Mouse (Mus musculus): ENCODE data around the gene Gnb1l. TPM values are rescaled to one million over a fixed set of nuclear protein-coding genes. Genes with fewer than 3 reads are reported as not detected.
"Not testable (repeated sequence)": the region's sequence is repeated elsewhere in the genome, so short reads cannot be mapped to it uniquely, and the experiment has no call there.

Gnb1l gene
- polyA plus RNA-seq, 1 experiment from 2014 or later = 17.8 TPM

- Histone ChIP-seq H3K36me3 (ENCODE audit: control insufficient read depth, insufficient read depth, low read length) (peaks cover 17% of the 10 kb centered on the region), H3K9me3 (ENCODE audit: control insufficient read depth, low read length) (no peaks in the 10 kb centered on the region), H3K27me3 (replicated peaks; ENCODE audit: control insufficient read depth, insufficient read depth, low read length) (no peaks in the 10 kb centered on the region), H3K4me1 (ENCODE audit: control insufficient read depth, insufficient read depth, low read length) (no peaks in the 10 kb centered on the region), H3K4me3 (ENCODE audit: low read depth, low read length) (no peak overlapping the region), H3K9ac (ENCODE audit: low read depth, low read length) (no peak overlapping the region), H3K27ac (replicated peaks; ENCODE audit: low read depth, low read length) (no peak overlapping the region), H3K4me2 (ENCODE audit: low read depth, low read length) (no peak overlapping the region)
- WGBS = 89% methylated on average over 3 of the region's 3 CpGs
- DNase-seq (ENCODE audit: low spot score) (no peak), ATAC-seq (ENCODE audit: low read depth) (no peak)
Observed at GRCm38 (mm10) chr16:18506524-18507199, 8.1 kb downstream of the Gnb1l start.

- H3K9ac ChIP-seq (ENCODE audit: low read depth, low read length) = no peak overlapping the region
- ATAC-seq (ENCODE audit: low read depth) (peak; percentile 23; the same call in 1 of the 2 replicates), DNase-seq (ENCODE audit: low spot score) (no peak)
- peaks cover 12% of the 10 kb centered on the region for H3K36me3 ChIP-seq (ENCODE audit: control insufficient read depth, insufficient read depth, low read length)
- no peak overlapping the region for H3K27ac ChIP-seq (replicated peaks; ENCODE audit: low read depth, low read length)
- H3K27me3 ChIP-seq (replicated peaks; ENCODE audit: control insufficient read depth, insufficient read depth, low read length) = no peaks in the 10 kb centered on the region
- no peak overlapping the region for H3K4me3 ChIP-seq (ENCODE audit: low read depth, low read length)
- no peaks in the 10 kb centered on the region for H3K4me1 ChIP-seq (ENCODE audit: control insufficient read depth, insufficient read depth, low read length)
- H3K9me3 ChIP-seq (ENCODE audit: control insufficient read depth, low read length) = no peaks in the 10 kb centered on the region
- H3K4me2 ChIP-seq (ENCODE audit: low read depth, low read length) = no peak overlapping the region
- 12% methylated on average over 1 of the region's 1 CpGs for WGBS
Observed at GRCm38 (mm10) chr16:18507200-18507549, 8.7 kb downstream of the Gnb1l start.

DNA sequence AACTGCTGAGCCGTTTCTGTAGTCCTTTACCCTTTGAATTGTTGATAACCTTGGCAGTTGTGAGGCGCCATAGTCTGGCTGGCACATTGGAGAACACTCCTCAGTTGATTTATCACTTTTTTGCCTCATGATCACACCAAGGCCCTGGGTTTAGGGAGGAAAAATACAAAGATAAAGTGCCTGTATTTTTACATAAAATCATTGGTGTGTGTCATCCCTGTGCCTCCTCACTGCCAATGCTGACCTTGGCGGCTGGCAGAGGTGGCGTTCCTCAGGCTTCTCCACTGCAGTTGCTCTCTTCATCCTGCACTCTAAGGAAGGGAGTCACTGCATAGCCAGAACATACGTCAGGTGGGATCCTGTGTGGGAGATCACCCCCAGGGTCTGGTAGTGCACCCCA is 13.2 kb downstream of the Gnb1l start:
- Histone ChIP-seq H3K27me3 (replicated peaks; ENCODE audit: control insufficient read depth, insufficient read depth, low read length) (no peaks in the 10 kb centered on the region), H3K9me3 (ENCODE audit: control insufficient read depth, low read length) (no peaks in the 10 kb centered on the region), H3K27ac (replicated peaks; ENCODE audit: low read depth, low read length) (no peak overlapping the region), H3K4me2 (ENCODE audit: low read depth, low read length) (no peak overlapping the region), H3K9ac (ENCODE audit: low read depth, low read length) (no peak overlapping the region), H3K4me3 (ENCODE audit: low read depth, low read length) (no peak overlapping the region), H3K4me1 (ENCODE audit: control insufficient read depth, insufficient read depth, low read length) (no peaks in the 10 kb centered on the region; the same call in 1 of the 2 replicates), H3K36me3 (ENCODE audit: control insufficient read depth, insufficient read depth, low read length) (no peaks in the 10 kb centered on the region)
- ATAC-seq (ENCODE audit: low read depth) = no peak
- WGBS = 84% methylated on average over 5 of the region's 5 CpGs
- DNase-seq (ENCODE audit: low spot score) = no peak

DNA sequence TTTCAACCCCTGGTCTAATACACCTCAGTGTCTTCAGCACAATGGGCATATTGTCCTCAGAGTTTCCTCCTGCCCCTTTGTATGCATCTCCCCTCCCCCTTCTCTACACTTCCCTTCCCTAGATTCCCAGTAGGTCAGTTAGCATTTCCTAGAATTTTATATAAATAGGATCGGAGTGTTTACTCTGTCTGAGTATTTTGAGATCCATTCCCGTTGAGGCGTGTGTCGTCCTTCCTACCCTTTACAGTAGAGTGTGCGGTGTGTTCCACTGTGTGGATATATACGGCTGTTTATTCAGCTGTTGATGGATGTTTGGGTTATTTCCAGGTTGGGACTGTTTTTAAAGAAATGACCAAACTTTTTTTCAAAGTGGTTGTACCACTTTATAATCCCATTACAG is 15.0 kb downstream of the Gnb1l start:
- 43% methylated on average over 6 of the region's 6 CpGs for WGBS
- ATAC-seq (ENCODE audit: low read depth) (no peak), DNase-seq (ENCODE audit: low spot score) (peak; percentile 49)
- no peak overlapping the region for H3K27ac ChIP-seq (replicated peaks; ENCODE audit: low read depth, low read length)
- no peaks in the 10 kb centered on the region for H3K36me3 ChIP-seq (ENCODE audit: control insufficient read depth, insufficient read depth, low read length)
- no peak overlapping the region for H3K9ac ChIP-seq (ENCODE audit: low read depth, low read length)
- no peaks in the 10 kb centered on the region for H3K9me3 ChIP-seq (ENCODE audit: control insufficient read depth, low read length)
- no peak overlapping the region for H3K4me2 ChIP-seq (ENCODE audit: low read depth, low read length)
- no peaks in the 10 kb centered on the region; the same call in 1 of the 2 replicates for H3K4me1 ChIP-seq (ENCODE audit: control insufficient read depth, insufficient read depth, low read length)
- no peak overlapping the region for H3K4me3 ChIP-seq (ENCODE audit: low read depth, low read length)
- no peaks in the 10 kb centered on the region for H3K27me3 ChIP-seq (replicated peaks; ENCODE audit: control insufficient read depth, insufficient read depth, low read length)

- Histone ChIP-seq H3K9ac (ENCODE audit: low read depth, low read length) (no peak overlapping the region), H3K4me2 (ENCODE audit: low read depth, low read length) (no peak overlapping the region), H3K36me3 (ENCODE audit: control insufficient read depth, insufficient read depth, low read length) (no peaks in the 10 kb centered on the region), H3K27ac (replicated peaks; ENCODE audit: low read depth, low read length) (no peak overlapping the region), H3K27me3 (replicated peaks; ENCODE audit: control insufficient read depth, insufficient read depth, low read length) (no peaks in the 10 kb centered on the region), H3K9me3 (ENCODE audit: control insufficient read depth, low read length) (no peaks in the 10 kb centered on the region), H3K4me1 (ENCODE audit: control insufficient read depth, insufficient read depth, low read length) (no peaks in the 10 kb centered on the region; the same call in 1 of the 2 replicates), H3K4me3 (ENCODE audit: low read depth, low read length) (no peak overlapping the region)
- ATAC-seq (ENCODE audit: low read depth) = no peak
- no peak for DNase-seq (ENCODE audit: low spot score)
Observed at GRCm38 (mm10) chr16:18518091-18518490, 19.6 kb downstream of the Gnb1l start.

DNA sequence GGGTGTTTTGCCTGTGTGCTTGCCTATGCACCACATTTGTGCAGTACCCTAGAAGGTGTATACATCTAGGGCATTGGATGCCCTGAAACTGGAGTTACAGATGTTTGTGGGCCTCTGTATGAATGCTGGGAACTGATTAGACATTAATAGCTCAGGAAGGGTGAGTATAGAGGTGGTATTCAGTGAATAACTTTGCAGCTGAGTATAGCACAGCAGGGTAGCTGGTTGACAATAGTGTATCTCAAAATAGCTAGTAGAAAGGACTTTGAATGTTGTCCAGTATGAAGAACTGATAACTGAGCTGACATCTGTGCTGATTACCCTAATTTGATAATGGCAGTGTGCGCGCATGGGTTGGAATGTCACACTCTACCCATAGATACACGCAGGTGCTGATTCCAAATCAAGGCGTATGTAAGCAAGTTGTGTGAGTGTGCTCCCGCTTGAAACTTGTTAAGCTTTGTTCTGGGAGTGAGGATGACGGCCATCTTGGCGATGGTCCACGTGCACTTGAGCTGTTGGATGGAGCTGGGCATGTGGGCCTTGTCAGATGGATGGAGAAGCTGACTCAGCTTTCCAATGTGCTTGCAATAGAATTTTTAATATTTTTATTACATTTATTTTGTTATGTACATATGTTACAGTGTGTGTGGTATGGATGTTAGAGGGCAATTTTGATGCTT is 25.2 kb downstream of the Gnb1l start:
- Histone ChIP-seq H3K9me3 (ENCODE audit: control insufficient read depth, low read length) (no peaks in the 10 kb centered on the region), H3K4me2 (ENCODE audit: low read depth, low read length) (no peak overlapping the region), H3K4me1 (ENCODE audit: control insufficient read depth, insufficient read depth, low read length) (no peaks in the 10 kb centered on the region), H3K4me3 (ENCODE audit: low read depth, low read length) (no peak overlapping the region), H3K27me3 (replicated peaks; ENCODE audit: control insufficient read depth, insufficient read depth, low read length) (no peaks in the 10 kb centered on the region), H3K27ac (replicated peaks; ENCODE audit: low read depth, low read length) (no peak overlapping the region), H3K9ac (ENCODE audit: low read depth, low read length) (no peak overlapping the region), H3K36me3 (ENCODE audit: control insufficient read depth, insufficient read depth, low read length) (no peaks in the 10 kb centered on the region)
- no peak for DNase-seq (ENCODE audit: low spot score)
- WGBS = 89% methylated on average over 8 of the region's 8 CpGs
- no peak for ATAC-seq (ENCODE audit: low read depth)

DNA sequence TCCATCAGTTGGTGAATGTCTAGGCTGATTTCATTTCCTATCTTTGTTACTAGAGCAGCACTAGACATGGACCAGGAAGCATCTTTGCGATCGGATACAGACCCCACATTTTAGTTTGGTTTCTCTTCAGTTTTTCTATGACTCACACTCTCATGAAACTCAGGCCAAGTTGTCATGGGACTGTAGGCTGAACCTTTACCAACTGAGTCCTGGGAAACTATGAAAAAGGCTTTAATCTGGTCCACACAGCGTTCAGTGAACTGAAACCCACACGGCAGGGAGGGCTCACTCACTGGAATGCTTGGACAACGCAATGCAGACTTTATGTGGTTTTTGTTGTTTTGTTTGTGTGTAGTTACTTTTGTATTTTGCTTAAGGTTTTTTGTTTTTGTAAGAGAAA is 30.1 kb downstream of the Gnb1l start:
- H3K4me1 ChIP-seq (ENCODE audit: control insufficient read depth, insufficient read depth, low read length) = no peaks in the 10 kb centered on the region
- peaks cover 6% of the 10 kb centered on the region; the same call in 1 of the 2 replicates for H3K9me3 ChIP-seq (ENCODE audit: control insufficient read depth, low read length)
- no peak overlapping the region for H3K4me3 ChIP-seq (ENCODE audit: low read depth, low read length)
- DNase-seq (ENCODE audit: low spot score) (no peak), ATAC-seq (ENCODE audit: low read depth) (no peak)
- no peak overlapping the region for H3K4me2 ChIP-seq (ENCODE audit: low read depth, low read length)
- H3K27ac ChIP-seq (replicated peaks; ENCODE audit: low read depth, low read length) = no peak overlapping the region
- no peaks in the 10 kb centered on the region for H3K36me3 ChIP-seq (ENCODE audit: control insufficient read depth, insufficient read depth, low read length)
- no peaks in the 10 kb centered on the region for H3K27me3 ChIP-seq (replicated peaks; ENCODE audit: control insufficient read depth, insufficient read depth, low read length)
- H3K9ac ChIP-seq (ENCODE audit: low read depth, low read length) = no peak overlapping the region
- 84% methylated on average over 5 of the region's 5 CpGs for WGBS

GRCm38 (mm10) chr16:18533061-18533460 is 34.5 kb downstream of the Gnb1l start:
- not testable (repeated sequence) for H3K27me3 ChIP-seq (replicated peaks; ENCODE audit: control insufficient read depth, insufficient read depth, low read length); H3K9ac ChIP-seq (ENCODE audit: low read depth, low read length); H3K36me3 ChIP-seq (ENCODE audit: control insufficient read depth, insufficient read depth, low read length); H3K9me3 ChIP-seq (ENCODE audit: control insufficient read depth, low read length); H3K4me2 ChIP-seq (ENCODE audit: low read depth, low read length); DNase-seq (ENCODE audit: low spot score); H3K4me3 ChIP-seq (ENCODE audit: low read depth, low read length); H3K4me1 ChIP-seq (ENCODE audit: control insufficient read depth, insufficient read depth, low read length); H3K27ac ChIP-seq (replicated peaks; ENCODE audit: low read depth, low read length)
- 95% methylated on average over 7 of the region's 7 CpGs for WGBS
- peak; percentile 100 for ATAC-seq (ENCODE audit: low read depth)

All from embryonic facial prominence, embryonic 14.5 days (tissue).